Mouse (Mus musculus): Measurements from ENCODE around the gene Wdr78. TPM values are rescaled to one million over a fixed set of nuclear protein-coding genes. Genes with fewer than 3 reads are reported as not detected.
A peak's percentile ranks its signal among the peaks of the same experiment; 100 is the strongest.

Wdr78 gene
- total RNA-seq, 2 experiments from 2014 or later: 15.8 to 17.1 TPM

- no peak overlapping the region for H3K27ac ChIP-seq
- intact Hi-C loops (cut with DNase I): no loop called here
- H3K4me3 ChIP-seq: no peak overlapping the region
- no peak for TF ChIP-seq CTCF (IDR thresholded peaks at IDR 0.05)
- no peak for DNase-seq (ENCODE audit: extremely low spot score in 1 of 2, low spot score in 2 of 2)
These were observed 66.3 kb downstream of the Wdr78 start for GRCm38 (mm10) chr4:103048046-103048445.

GRCm38 (mm10) chr4:103042997-103043396, 71.4 kb downstream of the Wdr78 start:
- no peak for DNase-seq (ENCODE audit: extremely low spot score in 1 of 2, low spot score in 2 of 2)

GRCm38 (mm10) chr4:103039838-103040191, 74.5 kb downstream of the Wdr78 start:
- intact Hi-C loops (cut with DNase I): no loop called here
- DNase-seq (ENCODE audit: extremely low spot score in 1 of 2, low spot score in 2 of 2): no peak
- TF ChIP-seq CTCF (IDR thresholded peaks at IDR 0.05): no peak
- Histone ChIP-seq H3K27ac (no peak overlapping the region), H3K4me3 (no peak overlapping the region)

More at GRCm38 (mm10) chr4:103042997-103043396, 71.4 kb downstream of the Wdr78 start:
- no peak; the same call in 1 of the 2 replicates for TF ChIP-seq CTCF (IDR thresholded peaks at IDR 0.05)
- intact Hi-C loops (cut with DNase I): no loop called here
- Histone ChIP-seq H3K27ac (no peak overlapping the region), H3K4me3 (no peak overlapping the region)

- DNase-seq (ENCODE audit: extremely low spot score in 1 of 2, low spot score in 2 of 2): no peak
- no peak overlapping the region for H3K4me3 ChIP-seq
- intact Hi-C loops (cut with DNase I): no loop called here
- no peak overlapping the region for H3K27ac ChIP-seq
- TF ChIP-seq CTCF (IDR thresholded peaks at IDR 0.05): no peak
These were observed 75.1 kb downstream of the Wdr78 start for GRCm38 (mm10) chr4:103039103-103039837.

DNA sequence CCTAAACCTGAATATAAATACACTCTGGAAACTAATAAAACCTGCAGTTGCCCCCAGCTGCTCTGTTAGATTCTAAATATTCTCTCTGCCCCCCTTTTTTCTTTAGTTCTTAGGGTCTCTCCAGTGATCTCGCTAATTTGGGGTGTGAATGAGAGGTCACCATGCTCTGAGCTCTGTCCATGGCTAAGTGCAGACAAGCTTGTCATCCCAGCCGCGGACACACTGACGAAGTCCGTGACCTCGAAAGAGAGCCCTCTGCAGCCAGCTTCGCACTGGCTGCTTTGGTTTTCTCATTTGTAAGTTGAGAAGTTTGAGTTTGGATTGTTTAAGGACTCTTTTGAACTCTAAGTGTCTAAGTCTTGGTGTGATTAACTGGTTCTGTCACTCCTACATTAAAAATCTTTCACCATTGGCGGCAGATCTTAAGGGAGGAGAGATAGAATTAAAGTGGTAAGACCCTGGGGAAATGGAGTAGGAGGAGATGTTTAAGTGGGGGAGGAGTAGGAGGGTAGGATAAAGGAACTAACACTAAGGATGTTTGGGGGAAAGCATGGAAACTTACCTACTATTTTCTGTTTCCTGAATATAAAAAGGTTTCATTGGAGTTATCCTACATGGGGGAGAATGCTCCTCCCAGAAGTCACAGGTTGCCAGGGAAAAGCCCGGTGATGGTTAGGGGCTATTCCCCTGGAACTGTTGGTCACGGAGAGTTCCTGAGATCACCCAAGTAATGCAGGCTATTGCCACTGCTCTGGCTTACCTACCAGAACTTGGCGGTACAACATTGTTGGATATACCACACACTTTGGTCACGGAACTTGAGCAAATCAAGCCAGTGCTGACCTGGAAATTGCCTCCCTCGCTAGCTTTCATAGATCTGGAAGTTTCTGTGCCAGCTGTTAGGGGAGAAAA, 85.9 kb downstream of the Wdr78 start:
- no peak for TF ChIP-seq CTCF (IDR thresholded peaks at IDR 0.05)
- H3K27ac ChIP-seq: no peak overlapping the region
- no peak overlapping the region for H3K4me3 ChIP-seq
- intact Hi-C loops (cut with DNase I): no loop called here
- no peak for DNase-seq (ENCODE audit: extremely low spot score in 1 of 2, low spot score in 2 of 2)

DNA sequence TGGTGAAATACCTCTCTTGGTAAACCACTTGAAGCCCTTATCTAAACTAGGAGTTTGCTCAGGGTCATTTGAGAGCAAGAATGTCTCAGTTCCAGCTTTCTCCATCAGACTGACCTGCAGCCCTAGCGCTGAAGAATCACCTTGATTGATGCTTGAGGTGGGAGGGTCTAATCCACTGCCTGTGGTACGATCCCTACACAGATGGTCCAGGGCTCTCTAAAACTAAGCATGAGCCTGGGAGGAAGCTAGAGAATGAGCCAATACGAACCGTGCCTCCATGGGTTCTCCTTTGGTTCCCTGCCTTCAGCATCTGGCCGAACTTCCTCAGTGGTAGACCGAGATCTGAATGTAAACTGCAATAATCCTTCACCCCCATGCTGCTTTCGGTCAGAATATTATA, 86.6 kb downstream of the Wdr78 start:
- no peak for DNase-seq (ENCODE audit: extremely low spot score in 1 of 2, low spot score in 2 of 2)
- no peak overlapping the region for H3K27ac ChIP-seq
- H3K4me3 ChIP-seq: no peak overlapping the region
- intact Hi-C loops (cut with DNase I): no loop called here
- no peak for TF ChIP-seq CTCF (IDR thresholded peaks at IDR 0.05)

DNA sequence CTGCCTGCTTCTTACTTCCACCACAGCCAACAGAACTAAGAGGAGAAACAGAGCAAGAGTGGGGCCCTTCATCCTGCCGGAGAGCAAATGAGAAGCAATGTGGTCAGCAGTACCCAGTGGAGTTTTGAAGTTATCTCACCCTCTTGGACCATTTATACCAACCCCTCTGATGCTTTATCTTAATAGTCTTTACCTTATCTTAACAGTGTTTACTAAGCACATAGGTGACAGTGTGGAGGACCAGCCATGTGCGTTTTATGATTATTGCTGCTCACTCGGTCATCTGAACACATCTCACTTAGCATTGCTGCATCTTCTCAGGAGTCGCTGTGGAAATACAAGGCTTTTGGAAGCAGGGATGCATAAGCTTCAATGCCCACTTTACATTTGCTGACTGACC, 87.7 kb downstream of the Wdr78 start, which contains the start of gene Insl5:
TSS of gene Insl5 (minus strand) at position 222 of the 400 bp plus-strand sequence.
- no peak for TF ChIP-seq CTCF (IDR thresholded peaks at IDR 0.05)
- no peak for DNase-seq (ENCODE audit: extremely low spot score in 1 of 2, low spot score in 2 of 2)
- Histone ChIP-seq H3K27ac (no peak within 1 kb of the TSS), H3K4me3 (no peak within 1 kb of the TSS)
- intact Hi-C loops (cut with DNase I): no loop called here

DNA sequence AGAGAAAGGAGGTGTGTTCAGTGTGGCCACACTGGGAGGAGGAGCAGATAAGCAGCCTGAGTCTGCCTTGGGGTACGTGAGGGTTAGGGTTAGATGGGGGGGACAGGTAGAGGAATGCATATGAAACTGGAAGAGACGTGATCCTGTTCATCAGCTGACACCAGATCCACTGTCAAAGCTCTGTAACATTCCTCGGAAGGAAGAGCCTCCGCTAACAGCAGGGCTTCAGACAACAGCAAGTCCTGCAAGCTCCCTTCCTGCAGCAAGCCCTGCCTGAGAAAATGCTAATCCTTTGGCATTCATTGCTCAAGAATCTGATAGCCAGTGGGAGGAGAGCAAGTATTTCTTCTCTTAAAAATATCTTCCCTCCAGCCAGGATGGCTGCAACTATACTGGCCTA, 100.9 kb downstream of the Wdr78 start:
- no peak for DNase-seq (ENCODE audit: extremely low spot score in 1 of 2, low spot score in 2 of 2)
- Histone ChIP-seq H3K27ac (peak overlapping the region; percentile 5; the same call in 1 of the 2 replicates), H3K4me3 (no peak overlapping the region)
- intact Hi-C loops (cut with DNase I): no loop called here
- TF ChIP-seq CTCF (IDR thresholded peaks at IDR 0.05): no peak

DNA sequence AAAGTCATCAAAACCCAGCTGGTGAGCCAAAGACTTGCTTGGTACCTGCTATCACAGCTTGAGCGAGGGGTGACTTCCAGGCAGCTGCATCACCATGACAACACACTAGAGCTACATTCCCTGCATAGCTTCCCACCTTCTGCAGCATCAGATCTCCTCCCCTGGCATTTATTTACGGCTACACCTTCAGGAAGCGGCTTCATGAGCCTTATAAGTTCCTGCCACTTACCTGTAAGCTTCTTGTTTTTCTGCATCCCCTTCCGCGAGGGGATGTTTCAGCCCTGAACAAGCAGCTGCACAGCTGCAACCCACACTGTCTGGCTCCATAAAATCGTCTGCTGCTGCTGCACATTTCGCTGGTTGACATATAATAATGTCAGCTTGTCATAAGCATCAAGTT, 102.5 kb downstream of the Wdr78 start:
- Histone ChIP-seq H3K27ac (no peak overlapping the region), H3K4me3 (no peak overlapping the region)
- intact Hi-C loops (cut with DNase I): no loop called here
- no peak for TF ChIP-seq CTCF (IDR thresholded peaks at IDR 0.05)
- peak in 1 of 2 experiments; percentile 16 for DNase-seq (ENCODE audit: extremely low spot score in 1 of 2, low spot score in 2 of 2)

DNA sequence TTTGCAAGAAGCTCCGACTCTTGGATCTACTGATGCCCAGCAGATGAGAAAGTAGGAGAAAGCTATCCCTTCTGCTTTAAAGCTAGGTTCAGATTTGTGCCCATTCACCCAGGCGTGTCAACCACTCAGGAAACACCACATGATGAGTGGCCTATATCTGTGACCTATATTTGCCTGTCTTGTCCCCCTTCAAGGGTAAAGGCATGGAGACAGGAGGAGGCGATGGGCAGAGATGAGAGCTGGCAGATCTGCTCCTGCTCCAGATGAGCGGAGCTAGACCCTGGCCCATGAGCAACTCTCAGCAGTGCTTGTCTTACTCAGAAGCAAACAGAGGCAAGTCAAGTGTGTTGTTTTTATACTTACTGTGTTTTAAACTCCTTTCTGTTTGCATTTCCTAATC, 103.6 kb downstream of the Wdr78 start:
- TF ChIP-seq CTCF (IDR thresholded peaks at IDR 0.05): no peak
- Histone ChIP-seq H3K4me3 (no peak overlapping the region), H3K27ac (no peak overlapping the region)
- intact Hi-C loops (cut with DNase I): no loop called here
- DNase-seq (ENCODE audit: extremely low spot score in 1 of 2, low spot score in 2 of 2): no peak

DNA sequence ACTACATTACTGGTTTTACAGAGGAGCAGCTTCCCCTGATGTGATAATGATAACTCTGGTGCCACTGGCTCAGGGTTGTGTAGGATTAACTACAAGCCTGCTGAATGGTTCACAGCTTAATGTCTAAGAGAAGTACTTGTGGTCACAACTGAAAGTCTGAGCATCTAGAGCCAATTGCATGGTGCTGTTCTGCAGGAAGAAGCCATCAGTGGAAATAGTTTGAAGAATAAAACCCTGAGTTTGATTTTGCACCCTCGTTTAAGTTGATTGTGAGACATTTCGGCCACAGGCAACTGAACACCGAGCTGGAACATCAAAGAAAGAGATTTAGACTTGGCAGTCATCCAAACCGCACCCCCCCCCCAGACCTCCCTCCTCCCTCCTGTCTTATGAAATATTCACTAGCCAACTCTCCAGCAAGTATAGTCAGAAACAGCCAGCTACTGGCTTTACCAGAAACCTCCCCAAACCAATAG, 107.4 kb downstream of the Wdr78 start:
- TF ChIP-seq CTCF (IDR thresholded peaks at IDR 0.05): no peak
- Histone ChIP-seq H3K27ac (no peak overlapping the region), H3K4me3 (no peak overlapping the region)
- intact Hi-C loops (cut with DNase I): no loop called here
- no peak for DNase-seq (ENCODE audit: extremely low spot score in 1 of 2, low spot score in 2 of 2)

DNA sequence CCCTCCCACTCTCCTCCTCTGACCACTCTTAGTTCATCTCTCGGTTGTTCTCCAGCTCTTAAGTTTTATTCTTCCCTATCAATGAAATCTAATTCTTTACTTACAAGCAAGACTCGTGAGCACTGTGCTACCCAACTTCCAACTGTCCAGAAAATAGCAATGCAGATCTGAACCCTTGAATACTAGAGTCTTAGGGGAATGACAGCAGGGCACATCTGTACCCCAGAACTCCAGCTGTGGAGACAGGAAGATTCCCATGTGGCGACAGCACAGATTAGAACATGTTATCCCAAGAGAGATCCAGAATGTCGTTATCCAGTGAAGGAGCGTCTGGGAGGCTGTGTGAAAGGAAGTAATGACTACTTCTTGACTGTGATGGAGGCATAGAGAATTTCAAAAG, 108.1 kb downstream of the Wdr78 start:
- intact Hi-C loops (cut with DNase I): no loop called here
- Histone ChIP-seq H3K4me3 (no peak overlapping the region), H3K27ac (no peak overlapping the region)
- DNase-seq (ENCODE audit: extremely low spot score in 1 of 2, low spot score in 2 of 2): no peak
- TF ChIP-seq CTCF (IDR thresholded peaks at IDR 0.05): no peak

Measured in left cerebral cortex, adult 2 months (tissue).